In the genomic region with DNA sequence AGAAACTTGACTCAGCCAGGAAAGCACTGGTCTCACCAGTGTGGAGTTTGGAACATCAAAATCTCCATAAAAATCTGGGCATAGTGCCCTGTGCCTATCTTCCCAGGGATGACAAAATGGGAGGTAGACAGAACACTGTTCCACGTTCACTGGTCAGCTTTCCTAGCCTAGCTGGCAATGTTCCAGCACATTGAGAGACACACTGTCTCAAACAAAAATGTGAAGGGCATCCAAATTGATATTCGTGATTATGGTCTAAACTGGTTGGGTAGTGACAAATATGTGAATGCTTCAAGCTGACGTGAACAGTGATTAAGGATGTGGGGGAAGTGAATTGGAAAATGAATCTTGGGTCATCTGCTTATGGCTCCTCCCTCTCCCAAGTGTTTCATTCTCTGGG, we compare ENCODE assay signal across 19 mouse cellular contexts.
DNase-seq lines count a peak whose midpoint lies in the region; TF ChIP-seq lines count a peak whose summit lies in the region.
"Had no signal": no experiment of that assay in that cellular context is flagged by ENCODE, and none has a peak within 500 bp of the region (broad histone marks: within the 10 kb centered on the region; RNA-seq: fewer than 3 reads in every experiment).

No protein-coding gene starts in this region.

- TF ChIP-seq POLR2A in cortical plate, adult 2 months (IDR thresholded peaks at IDR 0.05; ENCODE audit: extremely low read depth, insufficient read depth, low read length): no peak

- TF ChIP-seq CTCF in cortical plate, adult 2 months (IDR thresholded peaks at IDR 0.05; ENCODE audit: extremely low read depth, insufficient read depth, low read length): no peak

- H3K27ac ChIP-seq in cortical plate, adult 2 months (ENCODE audit: insufficient read depth, low read length): 0 out of 2 replicates have a peak overlapping the region, but pooled peaks have one; percentile 37
- H3K27ac ChIP-seq: embryonic facial prominence, embryonic 10.5 days; forebrain, embryonic 13.5 days; heart, embryonic 10.5 days; hindbrain, embryonic 13.5 days; hindbrain, postnatal 0 days had no signal

- H3K4me1 ChIP-seq in cortical plate, adult 2 months (ENCODE audit: control insufficient read depth, insufficient read depth, low read length): peaks cover 8% of the 10 kb centered on the region; the same call in 1 of the 2 replicates
- H3K4me1 ChIP-seq: heart, embryonic 10.5 days; hindbrain, embryonic 13.5 days had no signal

- peak; percentile 46 to 57 for DNase-seq in cerebellum, postnatal 10 days
- DNase-seq in cerebellum, postnatal 36 days: no peak
- peak; percentile 20 for DNase-seq in left cerebral cortex, postnatal 4 days
- no peak for DNase-seq in left cerebral cortex, postnatal 25 days (ENCODE audit: low spot score in 2 of 2)
- DNase-seq in Muller cell, postnatal 12 days (ENCODE audit: inconsistent ontology term): peak; percentile 58
- DNase-seq in yolk sac, embryonic 10.5 days (ENCODE audit: low spot score): no peak
- DNase-seq: adrenal gland, adult 8-10 months; cerebellum, postnatal 25 days; forebrain, postnatal 0 days; gastrocnemius, postnatal 36 days; heart, adult 11 months; heart, postnatal 10 days; kidney, adult 11 months had no signal

- no peak overlapping the region for H3K4me3 ChIP-seq in cortical plate, adult 2 months (ENCODE audit: insufficient read depth, low read length)
- H3K4me3 ChIP-seq: embryonic facial prominence, embryonic 10.5 days; forebrain, embryonic 13.5 days; heart, embryonic 10.5 days; hindbrain, embryonic 13.5 days had no signal

- intact Hi-C loops in left cerebral cortex, postnatal 4 days (cut with DNase I): no loop called here
- intact Hi-C loops in left cerebral cortex, postnatal 25 days (cut with DNase I): no loop called here

Comparison
In these comparisons a context has a peak if more than half of its experiments do, and no peak if none do; other contexts are left out.
1. DNase-seq: peak in cerebellum, postnatal 10 days (2 of 2), left cerebral cortex, postnatal 4 days (single experiment) and Muller cell, postnatal 12 days (single experiment); none in cerebellum, postnatal 36 days (0 of 2), left cerebral cortex, postnatal 25 days (0 of 2) and yolk sac, embryonic 10.5 days (single experiment).